Mouse (Mus musculus) right cerebral cortex, postnatal 36 days (tissue): ENCODE measurements around the gene Grik3.
A peak's percentile ranks its signal among the peaks of the same experiment; 100 is the strongest.

Experiments used
- DNase-seq, 2 experiments: peaks; one replicate each; pipeline ENCODE4 v3.0.0; 2022; ENCODE audit warnings: low spot score in 2 of 2, mixed read lengths in 1 of 2

The Grik3 gene

GRCm38 (mm10) chr4:125640921-125641663, 150.6 kb downstream of the Grik3 start:
- DNase-seq = no peak

GRCm38 (mm10) chr4:125644581-125645568, 154.4 kb downstream of the Grik3 start:
- DNase-seq = peak in 1 of 2 experiments; percentile 45

GRCm38 (mm10) chr4:125651676-125652246, 161.3 kb downstream of the Grik3 start:
- DNase-seq = no peak

- DNase-seq = no peak
Observed at GRCm38 (mm10) chr4:125656031-125656430, 165.5 kb downstream of the Grik3 start.

- no peak for DNase-seq
Observed at GRCm38 (mm10) chr4:125658376-125658775, 167.9 kb downstream of the Grik3 start.

GRCm38 (mm10) chr4:125661982-125662381, 171.5 kb downstream of the Grik3 start:
- DNase-seq = no peak

GRCm38 (mm10) chr4:125663262-125663661, 172.8 kb downstream of the Grik3 start:
- DNase-seq = no peak

- no peak for DNase-seq
Observed at GRCm38 (mm10) chr4:125665955-125666354, 175.5 kb downstream of the Grik3 start.

- DNase-seq = no peak
Observed at GRCm38 (mm10) chr4:125682007-125682406, 191.5 kb downstream of the Grik3 start.

GRCm38 (mm10) chr4:125687078-125687477, 196.6 kb downstream of the Grik3 start:
- no peak for DNase-seq

GRCm38 (mm10) chr4:125695431-125695830, 204.9 kb downstream of the Grik3 start:
- no peak for DNase-seq

GRCm38 (mm10) chr4:125696182-125696939, 205.9 kb downstream of the Grik3 start:
- no peak for DNase-seq

GRCm38 (mm10) chr4:125697626-125698025, 207.1 kb downstream of the Grik3 start:
- no peak for DNase-seq

- DNase-seq = no peak
Observed at GRCm38 (mm10) chr4:125699056-125699455, 208.6 kb downstream of the Grik3 start.

- DNase-seq = no peak
Observed at GRCm38 (mm10) chr4:125700331-125700730, 209.8 kb downstream of the Grik3 start.

GRCm38 (mm10) chr4:125702607-125703309, 212.3 kb downstream of the Grik3 start:
- peak; percentile 77 to 86 for DNase-seq

- DNase-seq = no peak
Observed at GRCm38 (mm10) chr4:125703310-125703690, 212.8 kb downstream of the Grik3 start.

GRCm38 (mm10) chr4:125705746-125706145, 215.2 kb downstream of the Grik3 start:
- no peak for DNase-seq

- DNase-seq = no peak
Observed at GRCm38 (mm10) chr4:125709716-125710115, 219.2 kb downstream of the Grik3 start.

- DNase-seq = no peak
Observed at GRCm38 (mm10) chr4:125717881-125718280, 227.4 kb downstream of the Grik3 start.
